Mouse (Mus musculus) CH12.LX (cell line): ENCODE measurements at regions not wholly inside any gene's neighbourhood (a gene's known extent, or its start where the extent isn't known, plus 50 kb on each side); places are given as distances from the start of the nearest gene placed in this dataset.

Source experiments
- CTCF ChIP-seq, 2 experiments: IDR thresholded peaks in 1 of 2; conservative IDR thresholded peaks in 1 of 2; 2 replicates each; pipeline ENCODE4 v1.5.1; 2011 to 2012; ENCODE audit warnings: low read depth in 2 of 2, low read length in 2 of 2, improper control_type of control experiment in 1 of 2, inconsistent platforms in 1 of 2, mild to moderate bottlenecking in 1 of 2, moderate library complexity in 1 of 2
- GABPA ChIP-seq: IDR thresholded peaks from 2 replicates; pipeline ENCODE4 v1.6.1; 2012; ENCODE audit warnings: low read depth, low read length, improper control_type of control experiment, inconsistent platforms; ENCODE audit not compliant: insufficient replicate concordance
- POLR2A ChIP-seq: IDR thresholded peaks from 2 replicates; pipeline ENCODE4 v1.6.1; 2011; ENCODE audit warnings: low read depth, mild to moderate bottlenecking, improper control_type of control experiment, low read length
- SMC3 ChIP-seq: IDR thresholded peaks from 2 replicates; pipeline ENCODE4 v1.6.1; 2011; ENCODE audit warnings: low read depth, low read length, improper control_type of control experiment
- TBP ChIP-seq: conservative IDR thresholded peaks from 2 replicates; pipeline ENCODE4 v1.6.1; 2011; ENCODE audit warnings: low read depth, low read length, improper control_type of control experiment

- TF ChIP-seq CTCF (conservative IDR thresholded peaks at IDR 0.05 in 1 of 2, IDR thresholded peaks at IDR 0.05 in 1 of 2; ENCODE audit: low read depth in 2 of 2, low read length in 2 of 2) (no peak), SMC3 (no peak), GABPA (no peak), TBP (no peak), POLR2A (no peak)
Observed at GRCm38 (mm10) chr3:101694311-101694710, 89.8 kb upstream of the Atp1a1 start.
